Mouse (Mus musculus) limb, embryonic 12.5 days (tissue): ENCODE data around the gene Ganab. TPM values are rescaled to one million over a fixed set of nuclear protein-coding genes. Genes with fewer than 3 reads are reported as not detected.
"Not testable (repeated sequence)": the region's sequence is repeated elsewhere in the genome, so short reads cannot be mapped to it uniquely, and the experiment has no call there.

Experiments
- ATAC-seq: fragments of 200-750 bp; cut with Nextera tagmentation; 2 replicates; pipeline ENCODE4 v1.8.0; 2017; ENCODE audit warnings: low read depth, moderate TSS enrichment; ENCODE audit not compliant: insufficient number of reproducible peaks, insufficient read depth, low FRiP score, low TSS enrichment
- H3K27ac ChIP-seq: fragments of 300-500 bp; sonication (generic); 2 replicates; pipeline ENCODE4 v1.5.1; 2016; ENCODE audit warnings: mild to moderate bottlenecking, moderate library complexity
- H3K27me3 ChIP-seq: fragments of 300-500 bp; sonication (generic); 2 replicates; pipeline ENCODE4 v1.6.1; 2016; ENCODE audit warnings: mild to moderate bottlenecking, moderate library complexity
- H3K36me3 ChIP-seq: fragments of 300-500 bp; sonication (generic); 2 replicates; pipeline ENCODE4 v1.6.1; 2016; ENCODE audit warnings: mild to moderate bottlenecking, moderate library complexity
- H3K4me1 ChIP-seq: fragments of 300-500 bp; sonication (generic); replicated peaks from 2 replicates; pipeline ENCODE4 v1.6.1; 2016
- H3K4me2 ChIP-seq: fragments of 300-500 bp; sonication (generic); 2 replicates; pipeline ENCODE4 v1.6.1; 2016; ENCODE audit warnings: mild to moderate bottlenecking, moderate library complexity
- H3K4me3 ChIP-seq: fragments of 300-500 bp; sonication (generic); replicated peaks from 2 replicates; pipeline ENCODE4 v1.5.1; 2016; ENCODE audit warnings: mild to moderate bottlenecking
- H3K9ac ChIP-seq: fragments of 300-500 bp; sonication (generic); replicated peaks from 2 replicates; pipeline ENCODE4 v1.6.1; 2016; ENCODE audit warnings: mild to moderate bottlenecking, moderate library complexity
- H3K9me3 ChIP-seq: fragments of 300-500 bp; sonication (generic); 2 replicates; pipeline ENCODE4 v1.6.1; 2016; ENCODE audit warnings: mild to moderate bottlenecking, moderate library complexity
- WGBS: fragments of 180-500 bp; shearing (Covaris S2); methylation state at CpG from one replicate; pipeline ENCODE4 v1.1.7; 2016; 5-methylcytosine and 5-hydroxymethylcytosine counted together
- polyA plus RNA-seq: library from polyadenylated mRNA; unstranded; fragments of >200 nt; fragmentation: Nextera tagmentation; extraction: Ambion mirVana; gene quantifications from 2 replicates; pipeline ENCODE4 v1.2.1, GENCODE M21; 2016

Ganab gene
- 116 and 117 TPM in 2 replicates for polyA plus RNA-seq

- Histone ChIP-seq H3K4me1 (peaks cover 32% of the 10 kb centered on the region), H3K9ac (peak within 1 kb of the TSS; percentile 86), H3K4me3 (peak within 1 kb of the TSS; percentile 65), H3K36me3 (peaks cover 49% of the 10 kb centered on the region), H3K9me3 (no peaks in the 10 kb centered on the region), H3K27me3 (no peaks in the 10 kb centered on the region), H3K27ac (peak within 1 kb of the TSS; percentile 88), H3K4me2 (peak within 1 kb of the TSS; percentile 80)
- ATAC-seq: peak; percentile 98
- WGBS: under 1% methylated on average over 53 of the region's 53 CpGs
These were observed at the start of gene Ganab for GRCm38 (mm10) chr19:8897865-8898495. Gene Ganab (plus strand): TSS chr19:8898071.

GRCm38 (mm10) chr19:8848356-8848755 is 49.5 kb upstream of the Ganab start:
- H3K27me3 ChIP-seq: no peaks in the 10 kb centered on the region
- no peak overlapping the region for H3K4me3 ChIP-seq
- H3K9me3 ChIP-seq: no peaks in the 10 kb centered on the region
- H3K4me1 ChIP-seq: peaks cover 14% of the 10 kb centered on the region
- no peak overlapping the region for H3K4me2 ChIP-seq
- no peak for ATAC-seq
- 79% methylated on average over 5 of the region's 5 CpGs for WGBS
- H3K9ac ChIP-seq: no peak overlapping the region
- no peak overlapping the region for H3K27ac ChIP-seq
- H3K36me3 ChIP-seq: peaks cover 36% of the 10 kb centered on the region

GRCm38 (mm10) chr19:8850402-8850901 is 47.4 kb upstream of the Ganab start, which contains the start of gene Lrrn4cl:
Gene Lrrn4cl (plus strand): TSS chr19:8850768.
- peak within 1 kb of the TSS; percentile 29; the same call in 1 of the 2 replicates for H3K27ac ChIP-seq
- no peaks in the 10 kb centered on the region for H3K9me3 ChIP-seq
- H3K27me3 ChIP-seq: no peaks in the 10 kb centered on the region
- H3K4me3 ChIP-seq: no peak within 1 kb of the TSS
- no peak within 1 kb of the TSS for H3K4me2 ChIP-seq
- 21% methylated on average over 7 of the region's 7 CpGs for WGBS
- peaks cover 32% of the 10 kb centered on the region for H3K36me3 ChIP-seq
- no peak for ATAC-seq
- 0 out of 2 replicates have a peak within 1 kb of the TSS, but pooled peaks have one; percentile 18 for H3K9ac ChIP-seq
- H3K4me1 ChIP-seq: peaks cover 14% of the 10 kb centered on the region

- Histone ChIP-seq H3K27ac (no peak overlapping the region), H3K9ac (0 out of 2 replicates have a peak overlapping the region, but pooled peaks have one; percentile 8), H3K4me2 (no peak overlapping the region), H3K4me3 (no peak overlapping the region), H3K9me3 (no peaks in the 10 kb centered on the region), H3K36me3 (peaks cover 22% of the 10 kb centered on the region), H3K4me1 (peaks cover 14% of the 10 kb centered on the region), H3K27me3 (no peaks in the 10 kb centered on the region)
- 58% methylated on average over 7 of the region's 7 CpGs for WGBS
- no peak for ATAC-seq
These were observed 46.2 kb upstream of the Ganab start for GRCm38 (mm10) chr19:8851639-8852038.

GRCm38 (mm10) chr19:8852236-8852928 is 45.5 kb upstream of the Ganab start:
- Histone ChIP-seq H3K4me1 (peaks cover 14% of the 10 kb centered on the region), H3K4me3 (no peak overlapping the region), H3K36me3 (peaks cover 15% of the 10 kb centered on the region), H3K9me3 (no peaks in the 10 kb centered on the region), H3K9ac (0 out of 2 replicates have a peak overlapping the region, but pooled peaks have one; percentile 8), H3K27me3 (no peaks in the 10 kb centered on the region), H3K27ac (no peak overlapping the region), H3K4me2 (no peak overlapping the region)
- ATAC-seq: no peak
- 49% methylated on average over 10 of the region's 10 CpGs for WGBS

GRCm38 (mm10) chr19:8853117-8853516 is 44.8 kb upstream of the Ganab start:
- 81% methylated on average over 3 of the region's 3 CpGs for WGBS

GRCm38 (mm10) chr19:8857689-8858088 is 40.2 kb upstream of the Ganab start:
- Histone ChIP-seq H3K4me3 (no peak overlapping the region), H3K36me3 (no peaks in the 10 kb centered on the region), H3K4me2 (no peak overlapping the region), H3K27me3 (no peaks in the 10 kb centered on the region), H3K27ac (no peak overlapping the region), H3K9me3 (no peaks in the 10 kb centered on the region), H3K4me1 (no peaks in the 10 kb centered on the region), H3K9ac (no peak overlapping the region)
- no peak for ATAC-seq
- 44% methylated on average over 4 of the region's 4 CpGs for WGBS

More at GRCm38 (mm10) chr19:8853117-8853516, 44.8 kb upstream of the Ganab start:
- peaks cover 14% of the 10 kb centered on the region for H3K4me1 ChIP-seq
- no peaks in the 10 kb centered on the region for H3K27me3 ChIP-seq
- H3K36me3 ChIP-seq: peaks cover 8% of the 10 kb centered on the region; the same call in 1 of the 2 replicates
- H3K9me3 ChIP-seq: no peaks in the 10 kb centered on the region
- no peak overlapping the region for H3K4me2 ChIP-seq
- no peak overlapping the region for H3K4me3 ChIP-seq
- H3K27ac ChIP-seq: no peak overlapping the region
- ATAC-seq: no peak
- no peak overlapping the region for H3K9ac ChIP-seq

GRCm38 (mm10) chr19:8859018-8859417 is 38.9 kb upstream of the Ganab start:
- 23% methylated on average over 1 of the region's 1 CpGs for WGBS
- H3K4me1 ChIP-seq: no peaks in the 10 kb centered on the region
- H3K4me3 ChIP-seq: no peak overlapping the region
- no peaks in the 10 kb centered on the region for H3K27me3 ChIP-seq
- H3K27ac ChIP-seq: no peak overlapping the region
- no peaks in the 10 kb centered on the region for H3K36me3 ChIP-seq
- H3K9me3 ChIP-seq: no peaks in the 10 kb centered on the region
- H3K9ac ChIP-seq: no peak overlapping the region
- no peak overlapping the region for H3K4me2 ChIP-seq
- no peak for ATAC-seq

GRCm38 (mm10) chr19:8864265-8864664 is 33.6 kb upstream of the Ganab start:
- no peak overlapping the region for H3K9ac ChIP-seq
- H3K9me3 ChIP-seq: no peaks in the 10 kb centered on the region
- no peaks in the 10 kb centered on the region for H3K27me3 ChIP-seq
- no peak for ATAC-seq
- H3K4me2 ChIP-seq: no peak overlapping the region
- no peak overlapping the region for H3K27ac ChIP-seq
- no peaks in the 10 kb centered on the region for H3K36me3 ChIP-seq
- H3K4me3 ChIP-seq: no peak overlapping the region
- 82% methylated on average over 6 of the region's 6 CpGs for WGBS
- no peaks in the 10 kb centered on the region for H3K4me1 ChIP-seq

GRCm38 (mm10) chr19:8870381-8870780 is 27.5 kb upstream of the Ganab start:
- H3K27me3 ChIP-seq, H3K9me3 ChIP-seq, ATAC-seq, H3K4me1 ChIP-seq, H3K9ac ChIP-seq, H3K27ac ChIP-seq: not testable (repeated sequence)
- H3K4me2 ChIP-seq: peak overlapping the region; percentile 91
- H3K36me3 ChIP-seq: peaks cover 29% of the 10 kb centered on the region
- 77% methylated on average over 3 of the region's 3 CpGs for WGBS
- H3K4me3 ChIP-seq: peak overlapping the region; percentile 98; the same call in 1 of the 2 replicates

GRCm38 (mm10) chr19:8870838-8871237 is 27.0 kb upstream of the Ganab start:
- WGBS: 61% methylated on average over 9 of the region's 9 CpGs
- Histone ChIP-seq H3K27me3 (no peaks in the 10 kb centered on the region), H3K36me3 (peaks cover 34% of the 10 kb centered on the region), H3K4me1 (peaks cover 8% of the 10 kb centered on the region), H3K27ac (peak overlapping the region; percentile 8; the same call in 1 of the 2 replicates), H3K9me3 (no peaks in the 10 kb centered on the region), H3K4me3 (peak overlapping the region; percentile 98), H3K4me2 (peak overlapping the region; percentile 91), H3K9ac (peak overlapping the region; percentile 90)
- ATAC-seq: 0 out of 2 replicates have a peak, but pooled peaks have one; percentile 24
